11 mouse cellular contexts compared by ENCODE assay signal in the genomic region with DNA sequence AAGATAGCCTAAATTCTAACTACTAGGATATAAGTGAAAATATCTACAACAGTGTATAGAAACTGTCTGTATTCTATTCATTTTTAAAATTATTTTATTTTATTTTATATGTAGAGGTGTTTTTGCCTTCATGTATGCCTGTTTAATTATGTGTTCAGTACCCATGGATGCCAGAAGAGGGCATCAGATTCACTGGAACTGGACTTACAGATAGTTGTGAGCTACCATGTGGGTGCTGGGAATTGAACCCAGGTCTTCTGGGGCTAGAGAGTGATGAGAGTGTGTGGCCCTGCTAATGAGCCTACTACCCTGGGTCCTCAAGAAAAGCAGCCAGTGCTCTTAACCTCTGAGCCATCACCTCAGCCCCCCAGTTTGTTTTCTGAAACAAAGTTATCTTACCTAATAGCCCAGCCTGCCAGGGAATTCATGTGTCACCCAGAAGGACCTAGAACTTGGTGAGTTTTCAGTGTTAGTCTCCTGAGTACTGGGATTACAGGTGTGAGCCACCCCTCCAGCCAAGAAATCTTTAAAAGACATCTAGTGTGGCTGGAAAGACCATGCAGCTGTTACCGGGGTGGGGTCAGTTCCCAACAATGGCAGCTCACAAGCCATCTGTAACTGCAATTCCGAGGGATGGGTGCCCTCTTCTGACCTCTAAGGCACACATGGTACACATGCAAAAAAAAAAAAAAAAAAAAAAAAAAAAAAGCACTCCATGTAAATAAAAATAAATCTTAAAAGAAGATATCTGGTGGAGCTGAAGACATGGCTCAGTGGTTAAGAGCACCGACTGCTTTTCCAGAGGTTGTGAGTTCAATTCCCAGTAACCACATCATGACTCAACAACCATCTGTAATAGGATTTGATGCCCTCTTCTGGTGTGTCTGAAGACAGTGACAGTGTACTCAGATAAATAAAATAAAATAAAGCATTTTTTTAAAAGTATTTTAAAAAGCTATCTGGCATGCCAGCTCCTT.
"Had no signal": no experiment of that assay in that cellular context is flagged by ENCODE, and none has a peak within 500 bp of the region (broad histone marks: within the 10 kb centered on the region; RNA-seq: fewer than 3 reads in every experiment).

No protein-coding gene starts in this region.

- H3K9me3 ChIP-seq: limb, embryonic 10.5 days; lung, embryonic 15.5 days; neural tube, embryonic 15.5 days had no signal

- H3K9ac ChIP-seq: lung, embryonic 15.5 days; midbrain, embryonic 13.5 days; neural tube, embryonic 15.5 days had no signal

- H3K4me3 ChIP-seq: limb, embryonic 10.5 days; lung, embryonic 15.5 days; midbrain, embryonic 13.5 days; neural tube, embryonic 15.5 days had no signal

- DNase-seq: kidney, adult 18-20 months; kidney, postnatal 10 days; kidney, postnatal 4 days; lung, postnatal 14 days; thymus, adult 2 months; thymus, postnatal 25 days had no signal

- H3K36me3 ChIP-seq: limb, embryonic 10.5 days; lung, embryonic 15.5 days; midbrain, embryonic 13.5 days; neural tube, embryonic 15.5 days had no signal

- H3K4me1 ChIP-seq: lung, embryonic 15.5 days had no signal

- H3K27me3 ChIP-seq: neural tube, embryonic 15.5 days had no signal

- H3K27ac ChIP-seq: limb, embryonic 10.5 days; lung, embryonic 15.5 days; macrophage; midbrain, embryonic 13.5 days; neural tube, embryonic 15.5 days had no signal
